Mouse (Mus musculus): ENCODE measurements around the gene Mical3. TPM values are rescaled to one million over a fixed set of nuclear protein-coding genes. Genes with fewer than 3 reads are reported as not detected.
"Not testable (repeated sequence)": the region's sequence is repeated elsewhere in the genome, so short reads cannot be mapped to it uniquely, and the experiment has no call there.

The Mical3 gene
- total and polyA plus RNA-seq, 3 experiments: 52.1 to 127 (median 114) TPM

DNA sequence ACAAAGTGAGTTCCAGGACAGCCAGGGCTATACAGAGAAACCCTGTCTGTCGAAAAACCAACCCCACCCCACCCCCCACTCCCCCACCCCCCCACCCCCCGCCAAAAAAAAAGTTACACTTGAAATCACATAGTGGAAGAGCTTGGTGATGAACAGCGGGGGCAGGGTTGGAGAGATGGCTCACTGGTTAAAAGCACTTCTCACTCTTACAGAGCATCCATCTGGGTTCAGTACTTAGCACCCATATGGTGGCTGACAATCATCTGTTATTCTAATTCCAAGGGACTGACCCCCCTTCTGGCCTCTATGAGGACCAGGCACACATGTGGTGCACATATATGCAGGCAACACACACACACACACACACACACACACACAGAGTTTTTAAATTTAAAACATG, 212.8 kb downstream of the Mical3 start:
- peaks cover 3% of the 10 kb centered on the region for H3K4me1 ChIP-seq (ENCODE audit: control insufficient read depth, insufficient read depth, low read length)
- no peaks in the 10 kb centered on the region for H3K36me3 ChIP-seq (ENCODE audit: control insufficient read depth, insufficient read depth, low read length)
- H3K27ac ChIP-seq: peak overlapping the region; percentile 57
- no peak for TF ChIP-seq POLR2A (IDR thresholded peaks at IDR 0.05; ENCODE audit: insufficient read depth, low read depth, low read length)
- TF ChIP-seq CTCF (IDR thresholded peaks at IDR 0.05): no peak
- no peak for TF ChIP-seq EP300 (IDR thresholded peaks at IDR 0.05; ENCODE audit: insufficient read depth, low read depth, low read length)
- H3K79me2 ChIP-seq (replicated peaks; ENCODE audit: control insufficient read depth, insufficient read depth, low read length): no peaks in the 10 kb centered on the region
- no peak for DNase-seq
- H3K4me3 ChIP-seq: no peak overlapping the region
- WGBS: 64% methylated on average over 3 of the region's 3 CpGs
- no peaks in the 10 kb centered on the region for H3K27me3 ChIP-seq (ENCODE audit: control insufficient read depth, insufficient read depth, low read length)
- H3K9ac ChIP-seq (ENCODE audit: low read depth, low read length): no peak overlapping the region
- intact Hi-C loops (cut with DNase I): loop anchor here (5.0 kb wide), 1 partner anchor 259 kb away; no protein-coding TSS in a partner anchor

DNA sequence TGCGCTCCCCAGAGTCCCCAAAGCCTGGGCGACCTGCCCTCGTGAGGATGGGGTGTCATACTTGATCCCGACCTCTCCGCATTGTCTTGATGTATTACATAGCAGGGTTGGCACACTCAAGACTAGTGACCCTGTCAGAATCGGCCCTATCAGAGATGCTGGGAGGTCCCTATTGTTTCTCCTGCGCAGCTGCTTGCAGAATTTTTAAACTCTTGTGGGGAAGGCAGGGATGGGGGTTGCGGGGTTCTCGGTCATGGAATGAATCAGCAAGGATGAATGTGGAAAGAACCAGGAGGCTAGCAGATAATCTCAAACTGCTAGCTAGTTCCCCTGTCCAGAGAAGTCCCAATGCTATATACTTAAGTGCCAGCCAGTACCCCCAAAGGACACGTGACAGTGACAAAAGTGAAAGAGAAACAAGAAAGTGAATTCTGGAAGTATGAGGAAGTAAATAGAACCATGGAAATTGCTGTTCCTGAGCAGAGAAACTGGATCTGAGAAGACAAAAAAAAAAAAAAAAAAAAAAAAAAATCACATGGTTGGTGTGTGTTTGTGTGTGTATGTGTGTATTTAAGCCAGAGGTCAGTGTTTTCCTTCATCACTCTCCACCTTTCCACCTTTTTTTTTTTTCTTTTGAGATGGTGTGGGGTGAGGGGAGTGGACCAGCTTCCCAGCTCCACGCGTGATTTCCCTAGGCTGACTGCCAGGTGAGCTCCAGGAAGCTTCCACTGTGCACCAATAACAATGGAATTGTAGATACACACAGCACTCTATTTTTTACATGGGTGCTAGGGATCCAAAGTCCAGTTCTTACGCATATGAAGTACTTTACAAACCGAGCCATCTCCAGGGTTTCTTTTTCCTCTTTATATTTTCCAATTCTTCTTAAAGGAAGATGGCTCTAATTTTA, 213.6 kb downstream of the Mical3 start:
- DNase-seq: peak in 1 of 2 experiments; percentile 34
- H3K9ac ChIP-seq (ENCODE audit: low read depth, low read length): not testable (repeated sequence)

GRCm38 (mm10) chr6:120916074-120916971, 214.5 kb downstream of the Mical3 start, which contains the start of gene Bid:
Bid (minus strand) TSS chr6:120916853.
- peak; percentile 92 to 93 for DNase-seq
- WGBS: 3% methylated on average over 67 of the region's 67 CpGs
- Histone ChIP-seq H3K4me1 (ENCODE audit: control insufficient read depth, insufficient read depth, low read length) (peaks cover 7% of the 10 kb centered on the region), H3K27ac (peak within 1 kb of the TSS; percentile 57), H3K36me3 (ENCODE audit: control insufficient read depth, insufficient read depth, low read length) (no peaks in the 10 kb centered on the region), H3K4me3 (peak within 1 kb of the TSS; percentile 60), H3K9ac (ENCODE audit: low read depth, low read length) (peak within 1 kb of the TSS; percentile 37), H3K27me3 (ENCODE audit: control insufficient read depth, insufficient read depth, low read length) (no peaks in the 10 kb centered on the region), H3K79me2 (replicated peaks; ENCODE audit: control insufficient read depth, insufficient read depth, low read length) (no peaks in the 10 kb centered on the region)
- intact Hi-C loops (cut with DNase I): loop anchor here (5.0 kb wide), 1 partner anchor 261 kb away; no protein-coding TSS in a partner anchor
- TF ChIP-seq CTCF (IDR thresholded peaks at IDR 0.05) (no peak), EP300 (IDR thresholded peaks at IDR 0.05; ENCODE audit: insufficient read depth, low read depth, low read length) (no peak), POLR2A (IDR thresholded peaks at IDR 0.05; ENCODE audit: insufficient read depth, low read depth, low read length) (0 out of 2 replicates have a peak, but pooled peaks have one; percentile 34)

More for the DNA sequence above, 213.6 kb downstream of the Mical3 start:
- H3K4me1 ChIP-seq (ENCODE audit: control insufficient read depth, insufficient read depth, low read length); H3K27me3 ChIP-seq (ENCODE audit: control insufficient read depth, insufficient read depth, low read length); H3K79me2 ChIP-seq (replicated peaks; ENCODE audit: control insufficient read depth, insufficient read depth, low read length); H3K36me3 ChIP-seq (ENCODE audit: control insufficient read depth, insufficient read depth, low read length): not testable (repeated sequence)
- intact Hi-C loops (cut with DNase I): loop anchor here (5.0 kb wide), 1 partner anchor 260 kb away; no protein-coding TSS in a partner anchor
- H3K4me3 ChIP-seq: peak overlapping the region; percentile 60
- H3K27ac ChIP-seq: peak overlapping the region; percentile 57
- WGBS: 20% methylated on average over 10 of the region's 14 CpGs

DNA sequence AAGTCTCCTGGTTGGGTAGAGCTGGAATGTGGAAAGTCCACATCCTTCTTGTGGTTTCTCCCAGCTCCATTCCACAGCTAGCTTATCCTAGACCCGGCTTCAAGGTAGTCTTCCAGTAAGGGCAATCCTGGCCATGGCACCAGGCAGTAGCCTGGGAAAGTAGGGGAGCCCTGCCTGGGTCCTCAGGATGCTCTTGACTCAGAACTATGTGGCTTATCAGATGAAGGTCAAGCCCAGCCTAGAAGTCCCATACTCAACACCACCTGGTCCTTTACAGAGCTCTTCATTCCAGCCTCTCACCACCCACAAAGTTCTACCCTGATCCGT, 215.2 kb downstream of the Mical3 start:
- H3K79me2 ChIP-seq (replicated peaks; ENCODE audit: control insufficient read depth, insufficient read depth, low read length): no peaks in the 10 kb centered on the region
- H3K36me3 ChIP-seq (ENCODE audit: control insufficient read depth, insufficient read depth, low read length): no peaks in the 10 kb centered on the region
- no peak overlapping the region for H3K27ac ChIP-seq
- TF ChIP-seq EP300 (IDR thresholded peaks at IDR 0.05; ENCODE audit: insufficient read depth, low read depth, low read length) (no peak), POLR2A (IDR thresholded peaks at IDR 0.05; ENCODE audit: insufficient read depth, low read depth, low read length) (no peak), CTCF (IDR thresholded peaks at IDR 0.05) (no peak)
- H3K9ac ChIP-seq (ENCODE audit: low read depth, low read length): no peak overlapping the region
- H3K4me1 ChIP-seq (ENCODE audit: control insufficient read depth, insufficient read depth, low read length): peaks cover 7% of the 10 kb centered on the region
- no peak for DNase-seq
- 62% methylated on average over 2 of the region's 2 CpGs for WGBS
- H3K4me3 ChIP-seq: no peak overlapping the region
- H3K27me3 ChIP-seq (ENCODE audit: control insufficient read depth, insufficient read depth, low read length): no peaks in the 10 kb centered on the region
- intact Hi-C loops (cut with DNase I): loop anchor here (5.0 kb wide), 1 partner anchor 262 kb away; no protein-coding TSS in a partner anchor

GRCm38 (mm10) chr6:120914911-120915648, 215.7 kb downstream of the Mical3 start:
- no peaks in the 10 kb centered on the region for H3K79me2 ChIP-seq (replicated peaks; ENCODE audit: control insufficient read depth, insufficient read depth, low read length)
- no peak overlapping the region for H3K9ac ChIP-seq (ENCODE audit: low read depth, low read length)
- WGBS: 55% methylated on average over 9 of the region's 9 CpGs
- no peak overlapping the region for H3K27ac ChIP-seq
- H3K4me1 ChIP-seq (ENCODE audit: control insufficient read depth, insufficient read depth, low read length): peaks cover 7% of the 10 kb centered on the region
- TF ChIP-seq EP300 (IDR thresholded peaks at IDR 0.05; ENCODE audit: insufficient read depth, low read depth, low read length) (no peak), CTCF (IDR thresholded peaks at IDR 0.05) (peak; percentile 43)
- no peak overlapping the region for H3K4me3 ChIP-seq
- DNase-seq: peak in 1 of 2 experiments; percentile 47
- H3K36me3 ChIP-seq (ENCODE audit: control insufficient read depth, insufficient read depth, low read length): no peaks in the 10 kb centered on the region
- intact Hi-C loops (cut with DNase I): loop anchor here (5.0 kb wide), 1 partner anchor 262 kb away; no protein-coding TSS in a partner anchor
- H3K27me3 ChIP-seq (ENCODE audit: control insufficient read depth, insufficient read depth, low read length): no peaks in the 10 kb centered on the region
